Mouse (Mus musculus): ENCODE measurements at regions not wholly inside any gene's neighbourhood (a gene's known extent, or its start where the extent isn't known, plus 50 kb on each side); places are given as distances from the start of the nearest gene placed in this dataset.
"Not testable (repeated sequence)": the region's sequence is repeated elsewhere in the genome, so short reads cannot be mapped to it uniquely, and the experiment has no call there.

DNA sequence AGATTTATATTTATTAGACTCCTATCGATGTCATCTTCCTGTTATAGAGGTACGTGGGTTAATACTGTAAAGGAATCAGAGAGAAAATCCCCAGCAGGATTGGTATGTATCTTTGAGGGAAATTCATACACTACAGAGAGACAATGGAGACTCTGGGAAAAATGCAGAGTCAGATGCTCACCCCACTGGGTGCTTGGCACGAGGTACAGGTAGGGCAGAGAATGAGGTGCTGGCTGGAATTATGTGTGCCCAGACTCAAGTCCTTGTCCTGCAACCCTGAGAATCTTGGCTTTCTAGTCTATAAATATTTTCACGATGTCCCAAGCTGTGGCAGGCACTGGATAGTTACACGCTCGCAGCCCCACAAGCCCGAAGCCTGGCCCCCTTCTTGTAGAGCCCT, 57.8 kb upstream of the Cry1 start:
- ATAC-seq (replicated peaks in 1 of 2; ENCODE audit: insufficient read depth in 1 of 2, low FRiP score in 2 of 2, low TSS enrichment in 1 of 2, low read depth in 1 of 2, poor library complexity in 2 of 2, severe bottlenecking in 2 of 2) = no peak

DNA sequence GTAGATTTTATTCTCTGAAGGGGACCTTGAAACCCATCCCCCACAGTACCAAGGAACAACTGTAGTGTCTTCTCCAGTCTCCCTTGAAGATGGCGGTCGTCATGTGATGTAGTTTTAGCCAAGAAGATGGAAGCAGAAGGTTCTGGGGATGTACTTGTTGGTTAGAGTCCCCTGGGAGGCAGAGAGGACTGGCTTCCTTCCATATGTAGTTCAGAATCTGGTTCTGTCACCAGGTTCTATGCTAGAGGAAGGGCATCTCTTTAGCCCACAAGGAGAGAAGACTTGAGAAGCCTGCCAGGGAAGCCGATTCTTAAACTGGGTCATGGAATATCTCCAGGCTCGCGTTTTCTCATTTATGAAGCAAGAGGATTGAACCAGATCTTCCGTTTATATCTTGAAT, 58.7 kb upstream of the Cry1 start:
- no peak for ATAC-seq (replicated peaks in 1 of 2; ENCODE audit: insufficient read depth in 1 of 2, low FRiP score in 2 of 2, low TSS enrichment in 1 of 2, low read depth in 1 of 2, poor library complexity in 2 of 2, severe bottlenecking in 2 of 2)

DNA sequence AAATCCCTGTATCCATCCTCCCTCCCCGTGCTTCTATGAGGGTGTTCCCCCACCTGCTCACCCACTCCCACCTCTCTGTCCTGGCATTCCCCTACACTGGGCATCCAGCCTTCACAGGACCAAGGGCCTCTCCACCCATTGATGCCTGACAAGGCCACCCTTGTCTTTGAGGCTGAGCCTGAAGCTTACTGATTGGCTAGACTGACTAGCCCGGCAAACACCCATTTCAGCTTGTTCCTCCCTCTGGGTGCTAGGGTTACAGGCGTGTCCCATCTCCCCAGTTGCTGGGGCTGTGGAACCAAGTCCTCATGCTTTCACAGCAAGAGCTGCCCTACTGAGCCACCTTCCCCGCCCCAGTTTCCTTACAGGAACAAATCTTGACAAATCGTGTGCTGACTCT, 80.9 kb upstream of the Cry1 start:
- ATAC-seq (replicated peaks in 1 of 2; ENCODE audit: insufficient read depth in 1 of 2, low FRiP score in 2 of 2, low TSS enrichment in 1 of 2, low read depth in 1 of 2, poor library complexity in 2 of 2, severe bottlenecking in 2 of 2) = no peak; a peak in 1 of 4 replicates

DNA sequence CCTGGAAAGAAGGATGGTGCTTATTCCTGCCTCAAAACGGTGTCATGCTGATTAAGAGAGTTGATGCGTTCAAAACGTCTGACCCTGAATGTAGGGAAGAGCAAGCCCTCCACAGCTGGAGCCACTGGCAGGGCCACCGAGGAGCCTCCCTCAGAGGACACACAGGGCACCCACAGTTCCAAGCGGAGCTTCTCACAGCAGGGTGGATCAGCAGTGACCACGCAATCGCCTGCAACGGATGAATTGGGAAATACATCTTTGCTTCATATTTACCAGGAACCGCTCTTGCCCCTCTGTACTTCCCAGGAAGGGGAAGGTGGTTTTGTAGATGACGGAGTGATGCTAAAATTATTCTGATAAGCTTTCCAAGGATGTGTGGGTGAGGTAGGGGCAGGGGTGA, 81.3 kb upstream of the Cry1 start:
- peak in 1 of 2 experiments; percentile 62; a peak in 2 of 4 replicates for ATAC-seq (replicated peaks in 1 of 2; ENCODE audit: insufficient read depth in 1 of 2, low FRiP score in 2 of 2, low TSS enrichment in 1 of 2, low read depth in 1 of 2, poor library complexity in 2 of 2, severe bottlenecking in 2 of 2)

DNA sequence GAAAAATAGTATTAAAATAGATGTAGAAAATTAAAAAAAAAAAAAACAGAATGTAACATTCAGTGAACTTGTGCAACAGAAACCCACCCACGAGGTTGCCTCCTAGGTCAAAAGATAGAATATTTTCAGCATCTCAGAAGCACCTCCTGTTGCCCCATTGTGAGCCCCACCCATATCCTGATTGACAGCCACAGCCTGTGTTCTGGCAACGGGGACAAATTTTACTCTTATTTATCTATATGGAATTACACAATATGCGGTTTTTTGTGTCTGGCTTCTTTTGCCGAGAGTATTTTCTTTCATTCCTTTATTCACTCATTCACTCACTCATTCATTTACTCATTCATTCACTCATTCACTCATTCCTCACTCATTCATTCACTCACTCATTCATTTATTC, 81.9 kb upstream of the Cry1 start:
- ATAC-seq (replicated peaks in 1 of 2; ENCODE audit: insufficient read depth in 1 of 2, low FRiP score in 2 of 2, low TSS enrichment in 1 of 2, low read depth in 1 of 2, poor library complexity in 2 of 2, severe bottlenecking in 2 of 2) = no peak; a peak in 1 of 4 replicates

DNA sequence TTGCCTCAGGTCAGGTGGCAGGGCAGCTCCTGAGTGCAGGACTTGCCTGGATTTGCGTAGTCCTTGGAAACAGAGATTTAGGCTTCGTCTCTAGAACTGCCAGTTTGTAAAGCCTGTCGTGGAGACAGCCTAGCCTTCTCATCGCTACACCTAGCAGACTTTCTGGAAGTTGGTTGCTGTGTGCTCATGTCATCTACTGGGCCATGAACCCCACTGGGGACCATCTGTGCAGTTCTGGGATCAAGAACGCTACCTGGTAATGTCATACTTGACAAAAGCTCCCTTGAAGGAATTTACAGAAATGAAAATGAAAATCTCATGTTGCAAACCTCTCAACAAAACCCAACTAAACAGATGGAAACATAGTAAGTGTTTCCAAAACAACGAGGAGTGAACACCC, 85.3 kb upstream of the Cry1 start:
- no peak for ATAC-seq (replicated peaks in 1 of 2; ENCODE audit: insufficient read depth in 1 of 2, low FRiP score in 2 of 2, low TSS enrichment in 1 of 2, low read depth in 1 of 2, poor library complexity in 2 of 2, severe bottlenecking in 2 of 2)

DNA sequence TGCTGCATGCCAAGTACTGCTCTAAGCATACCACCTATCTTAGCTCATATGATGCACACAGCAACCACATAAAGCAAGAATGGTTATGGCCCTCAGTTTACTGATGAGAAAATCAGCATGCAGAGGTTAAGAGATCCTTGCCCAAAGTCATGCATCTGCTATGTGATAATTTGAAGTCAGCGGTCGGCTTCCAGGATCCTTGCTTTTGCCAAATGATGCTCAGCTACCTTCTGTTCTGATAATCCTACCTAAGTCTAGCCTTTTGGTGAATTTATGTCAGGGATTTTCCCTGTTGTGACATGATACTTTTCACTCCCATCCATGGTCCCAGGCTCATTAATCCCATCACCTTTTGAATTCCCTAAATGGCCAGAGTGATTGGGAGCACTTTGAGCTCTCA, 91.9 kb upstream of the Cry1 start:
- ATAC-seq (replicated peaks in 1 of 2; ENCODE audit: insufficient read depth in 1 of 2, low FRiP score in 2 of 2, low TSS enrichment in 1 of 2, low read depth in 1 of 2, poor library complexity in 2 of 2, severe bottlenecking in 2 of 2) = no peak

DNA sequence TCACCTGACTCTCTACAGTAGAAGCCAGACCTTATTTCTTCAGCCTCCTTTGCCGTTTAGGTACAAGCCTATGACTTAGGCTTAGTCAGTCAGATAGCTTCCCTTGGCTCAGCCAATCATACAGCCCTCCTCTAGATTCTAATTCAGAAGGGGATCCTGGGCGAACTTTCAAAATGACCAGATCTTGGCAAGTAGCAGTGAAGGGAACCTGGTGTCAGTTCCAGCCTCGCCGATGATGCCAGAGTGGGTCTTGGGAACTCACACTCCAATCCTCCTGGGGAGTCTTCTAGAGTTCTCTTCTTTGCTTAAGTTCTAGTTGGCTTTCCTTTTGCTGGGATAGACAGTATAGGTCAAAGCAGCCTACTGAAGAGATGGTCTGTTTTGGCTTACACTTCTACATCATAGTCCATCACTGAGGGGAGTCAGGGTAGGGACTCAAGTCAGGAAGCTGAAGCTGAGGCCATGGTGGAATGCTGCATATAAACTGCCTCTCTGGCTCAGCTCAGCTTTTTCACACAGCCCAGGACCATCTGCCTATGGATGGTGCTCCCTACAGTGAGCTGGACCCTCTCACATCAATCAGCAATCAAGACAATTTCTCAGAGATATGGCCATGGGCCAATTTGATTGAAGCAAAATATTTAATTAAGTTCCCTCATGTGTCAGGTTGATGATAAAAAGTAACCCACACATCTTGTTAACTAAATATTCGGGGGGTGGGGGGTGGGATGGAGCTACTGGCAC, 94.7 kb upstream of the Btbd11 start:
- ATAC-seq (replicated peaks in 1 of 2; ENCODE audit: insufficient read depth in 1 of 2, low FRiP score in 2 of 2, low TSS enrichment in 1 of 2, low read depth in 1 of 2, poor library complexity in 2 of 2, severe bottlenecking in 2 of 2) = no peak

DNA sequence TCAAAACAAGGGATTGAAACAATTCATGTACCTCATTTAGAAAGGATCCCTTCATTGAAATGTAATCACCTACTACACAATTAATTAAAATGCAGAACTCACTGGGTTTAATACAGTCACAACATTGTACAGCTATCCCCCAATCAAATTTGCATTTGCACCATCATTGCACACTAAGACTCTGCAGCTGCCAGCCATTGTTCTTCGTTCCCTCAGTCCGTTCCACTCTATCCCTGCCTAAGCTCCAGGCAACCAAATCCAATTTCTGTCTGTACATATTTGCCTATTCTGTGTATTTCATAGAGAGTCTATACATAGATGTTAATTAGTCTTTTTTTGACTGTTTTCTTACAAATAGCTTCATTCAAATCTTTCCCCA, 94.1 kb upstream of the Btbd11 start:
- ATAC-seq (replicated peaks in 1 of 2; ENCODE audit: insufficient read depth in 1 of 2, low FRiP score in 2 of 2, low TSS enrichment in 1 of 2, low read depth in 1 of 2, poor library complexity in 2 of 2, severe bottlenecking in 2 of 2) = no peak

DNA sequence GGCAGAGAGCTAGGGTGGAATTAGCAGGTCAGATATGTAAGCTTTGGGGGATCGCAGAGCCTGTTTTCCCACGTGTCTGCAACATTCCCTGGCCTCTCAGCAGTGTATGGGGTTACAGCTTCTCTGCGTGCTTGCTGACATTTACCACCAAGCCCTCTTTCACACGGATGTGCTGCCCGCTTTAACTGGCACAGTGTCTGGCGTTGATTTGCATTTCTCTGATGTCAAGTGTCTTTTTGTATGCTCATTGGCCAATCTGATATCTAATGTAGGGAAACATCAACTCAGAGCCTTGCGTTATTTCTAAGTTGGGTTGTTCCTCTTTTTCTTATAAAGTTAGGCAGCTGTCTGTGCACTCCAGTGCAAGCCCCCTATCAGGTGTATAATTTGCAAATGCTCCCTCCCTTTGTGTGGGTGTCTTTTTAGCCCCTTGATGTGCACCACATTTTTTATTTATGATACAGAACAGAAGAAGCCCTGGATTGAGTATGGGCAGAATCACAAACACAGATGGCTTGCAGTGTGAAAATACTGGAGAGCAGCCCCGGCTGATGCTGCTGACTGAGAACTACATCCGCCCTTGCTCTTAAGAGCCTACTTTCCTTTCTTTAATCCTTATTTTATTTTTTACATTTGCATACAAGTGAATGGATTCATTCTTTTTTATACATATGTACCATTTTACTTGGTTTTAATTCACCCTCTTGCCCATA, 93.4 kb upstream of the Btbd11 start:
- ATAC-seq (replicated peaks in 1 of 2; ENCODE audit: insufficient read depth in 1 of 2, low FRiP score in 2 of 2, low TSS enrichment in 1 of 2, low read depth in 1 of 2, poor library complexity in 2 of 2, severe bottlenecking in 2 of 2) = peak; percentile 39 to 62; a peak in 2 of 4 replicates

DNA sequence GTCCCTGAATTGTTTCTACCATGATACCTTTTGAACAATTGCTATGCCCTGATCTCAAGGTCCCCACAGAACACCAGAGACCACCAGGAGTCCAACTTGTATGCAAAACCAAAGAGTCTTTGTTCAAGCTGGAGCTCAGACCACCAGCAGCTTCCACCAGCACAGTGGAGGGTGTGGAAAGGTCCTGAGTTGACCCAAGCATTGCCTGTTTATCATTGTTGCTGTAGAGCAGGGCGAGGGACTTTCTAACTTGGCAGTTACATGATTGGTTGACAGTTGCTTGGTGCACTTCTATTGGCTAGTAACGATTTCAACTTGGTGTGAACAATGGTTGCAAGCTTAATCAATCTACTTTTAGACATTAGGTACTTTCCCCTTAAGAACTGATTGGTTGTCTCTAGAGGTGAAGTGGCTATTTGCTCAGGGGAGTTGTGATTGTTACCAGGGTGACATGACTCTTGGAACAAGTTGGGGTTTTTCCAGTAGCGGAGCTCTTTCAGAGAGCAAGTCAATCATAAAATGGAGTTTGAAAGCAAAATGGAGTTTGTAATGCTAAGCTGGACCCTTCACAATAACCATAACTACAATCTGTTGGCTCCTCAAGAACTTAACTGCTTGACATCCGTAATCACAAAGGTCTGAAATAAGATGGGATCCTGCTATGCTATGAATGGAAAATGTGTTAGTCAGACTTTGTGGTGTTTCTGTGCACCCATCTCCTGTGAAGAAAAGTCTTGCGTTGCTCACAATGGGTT, 91.3 kb upstream of the Btbd11 start:
- ATAC-seq (replicated peaks in 1 of 2; ENCODE audit: insufficient read depth in 1 of 2, low FRiP score in 2 of 2, low TSS enrichment in 1 of 2, low read depth in 1 of 2, poor library complexity in 2 of 2, severe bottlenecking in 2 of 2) = no peak

DNA sequence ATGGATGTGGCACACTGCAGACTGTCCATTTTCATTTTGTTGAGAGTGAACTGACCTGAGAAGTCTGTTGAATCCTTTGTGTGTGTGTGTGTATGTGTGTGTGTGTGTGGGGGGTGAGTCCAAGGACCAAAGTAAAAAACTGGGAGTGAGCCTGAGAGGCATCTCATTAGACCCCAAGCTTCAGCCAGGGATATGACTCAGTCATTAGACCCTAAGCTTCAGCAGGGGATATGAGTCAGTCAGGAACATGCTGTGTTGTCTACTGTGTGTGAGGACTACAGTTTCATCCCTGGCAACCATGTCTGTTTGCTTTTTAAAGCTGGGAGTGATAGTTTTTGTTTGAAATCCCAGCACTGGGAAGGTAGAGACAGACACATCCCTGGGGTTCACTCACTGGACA, 74.8 kb upstream of the Btbd11 start:
- ATAC-seq (replicated peaks in 1 of 2; ENCODE audit: insufficient read depth in 1 of 2, low FRiP score in 2 of 2, low TSS enrichment in 1 of 2, low read depth in 1 of 2, poor library complexity in 2 of 2, severe bottlenecking in 2 of 2) = no peak

DNA sequence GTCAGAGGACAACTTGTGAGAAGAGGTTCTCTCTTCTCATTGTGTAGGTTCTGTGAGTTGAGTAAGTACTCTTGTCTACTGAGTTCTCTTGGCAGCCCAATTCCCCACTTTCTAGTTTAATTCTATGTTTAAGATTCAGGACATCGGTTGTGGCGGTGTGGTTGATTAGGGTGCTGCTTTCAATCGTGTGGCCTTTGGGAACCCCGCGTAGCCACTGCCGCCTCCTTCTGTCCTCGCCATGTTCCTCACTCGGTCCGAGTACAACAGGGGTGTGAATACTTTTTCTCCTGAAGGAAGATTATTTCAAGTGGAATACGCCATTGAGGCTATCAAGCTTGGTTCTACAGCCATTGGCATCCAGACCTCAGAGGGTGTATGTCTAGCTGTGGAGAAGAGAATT, 73.3 kb upstream of the Btbd11 start:
- not testable (repeated sequence) for ATAC-seq (replicated peaks in 1 of 2; ENCODE audit: insufficient read depth in 1 of 2, low FRiP score in 2 of 2, low TSS enrichment in 1 of 2, low read depth in 1 of 2, poor library complexity in 2 of 2, severe bottlenecking in 2 of 2)

DNA sequence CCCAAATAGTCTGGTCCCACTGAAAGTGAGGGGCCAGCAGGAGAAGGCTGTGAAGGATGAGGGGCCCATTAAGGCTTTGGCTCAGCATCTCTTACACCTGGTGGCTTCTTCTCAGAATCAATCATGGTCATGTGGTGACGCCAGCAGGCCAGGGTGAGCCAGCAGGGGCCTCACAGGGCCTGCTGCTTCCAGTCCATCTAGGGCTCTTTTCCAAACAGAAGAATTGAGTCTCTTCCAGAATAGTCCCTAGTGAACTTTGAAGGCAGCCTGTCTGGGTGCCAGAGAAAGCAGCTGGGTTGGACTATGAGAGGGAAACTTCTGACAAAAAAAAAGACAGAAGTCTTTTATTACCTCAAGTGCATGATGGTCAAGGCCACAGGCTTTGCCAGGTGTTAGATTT, 65.6 kb upstream of the Btbd11 start:
- no peak for ATAC-seq (replicated peaks in 1 of 2; ENCODE audit: insufficient read depth in 1 of 2, low FRiP score in 2 of 2, low TSS enrichment in 1 of 2, low read depth in 1 of 2, poor library complexity in 2 of 2, severe bottlenecking in 2 of 2)

DNA sequence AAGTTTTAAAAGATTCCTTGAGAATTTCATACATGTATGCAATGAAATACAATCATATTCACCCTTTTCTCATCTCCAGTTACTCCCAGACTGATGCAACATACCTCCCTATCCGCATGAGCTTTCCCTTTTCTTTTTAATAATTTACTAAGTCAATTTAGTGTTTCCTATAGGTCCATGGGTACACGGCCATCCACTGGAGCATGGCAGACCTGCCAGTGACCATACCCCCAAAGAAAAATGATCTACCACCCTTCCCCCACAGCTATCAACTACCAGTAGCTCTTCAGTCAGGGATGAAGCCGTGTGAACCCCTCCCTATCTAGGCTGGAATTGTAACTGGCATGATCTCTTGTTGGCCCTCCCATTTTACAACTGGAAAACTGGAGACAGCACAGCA, 64.3 kb upstream of the Btbd11 start:
- no peak for ATAC-seq (replicated peaks in 1 of 2; ENCODE audit: insufficient read depth in 1 of 2, low FRiP score in 2 of 2, low TSS enrichment in 1 of 2, low read depth in 1 of 2, poor library complexity in 2 of 2, severe bottlenecking in 2 of 2)

DNA sequence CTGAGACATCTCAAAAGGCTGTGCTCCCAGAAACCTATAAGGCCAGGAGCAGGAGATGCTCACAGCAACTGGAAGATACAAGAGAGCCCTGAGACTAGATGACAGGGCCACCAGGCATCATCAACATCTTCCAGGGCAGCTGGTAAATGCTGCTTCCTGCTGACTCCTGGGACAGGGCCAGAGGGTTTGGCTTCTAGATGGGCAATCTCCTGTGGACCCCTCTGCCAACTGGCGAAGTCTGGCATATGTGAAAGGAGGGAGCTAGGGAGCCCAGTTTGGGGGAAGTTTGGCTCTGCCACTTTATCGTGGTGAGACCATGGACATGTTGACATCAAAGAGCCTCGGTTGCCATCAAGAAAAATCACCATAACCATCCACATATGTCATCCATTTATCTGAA, 57.2 kb upstream of the Btbd11 start:
- ATAC-seq (replicated peaks in 1 of 2; ENCODE audit: insufficient read depth in 1 of 2, low FRiP score in 2 of 2, low TSS enrichment in 1 of 2, low read depth in 1 of 2, poor library complexity in 2 of 2, severe bottlenecking in 2 of 2) = no peak

DNA sequence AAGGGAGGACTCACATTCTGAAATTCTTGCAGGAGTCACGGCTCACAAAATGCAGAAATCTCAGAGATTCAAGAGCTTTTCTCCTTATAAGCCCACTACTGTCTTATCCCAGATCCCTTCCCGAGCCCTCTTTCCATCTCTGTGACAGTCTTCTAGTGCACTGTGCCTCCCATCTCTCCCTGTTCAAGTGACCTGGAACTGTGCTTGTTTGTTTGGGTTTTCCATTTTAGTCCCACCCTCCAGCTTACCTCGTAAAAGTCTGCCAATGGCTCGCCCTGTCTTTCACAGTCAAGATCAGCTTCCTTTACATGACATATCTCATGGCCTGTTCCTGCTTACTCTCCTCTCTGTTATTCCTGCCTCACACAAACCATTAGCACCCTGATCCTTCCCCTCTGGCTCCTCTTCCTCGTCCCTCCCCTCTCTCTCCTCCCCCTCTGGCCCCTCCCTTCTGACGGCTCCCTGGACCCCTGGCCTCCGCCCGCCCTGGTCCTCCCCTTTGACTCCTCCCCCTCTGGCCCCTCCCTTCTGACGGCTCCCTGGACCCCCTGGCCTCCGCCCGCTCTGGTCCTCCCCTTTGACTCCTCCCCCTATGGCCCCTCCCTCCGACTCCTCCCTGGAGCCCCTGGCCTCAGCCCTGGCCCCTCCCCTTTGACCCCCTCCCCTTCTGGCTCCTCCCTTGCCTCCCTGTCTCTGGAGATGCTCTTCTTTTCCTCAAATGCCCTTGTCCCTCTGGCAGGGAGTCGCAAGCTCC, 55.5 kb upstream of the Btbd11 start:
- ATAC-seq (replicated peaks in 1 of 2; ENCODE audit: insufficient read depth in 1 of 2, low FRiP score in 2 of 2, low TSS enrichment in 1 of 2, low read depth in 1 of 2, poor library complexity in 2 of 2, severe bottlenecking in 2 of 2) = no peak
